Mouse (Mus musculus) MEL (cell line): ENCODE measurements around the gene Lypd6b. TPM values are rescaled to one million over a fixed set of nuclear protein-coding genes. Genes with fewer than 3 reads are reported as not detected.

ENCODE experiments used
- DNase-seq: peaks from one replicate; pipeline ENCODE4 v3.0.0; 2011; ENCODE audit warnings: low read depth, low spot score
- H3K27ac ChIP-seq: 2 replicates; pipeline ENCODE4 v1.5.1; 2012; ENCODE audit warnings: low read depth, mild to moderate bottlenecking, control low read depth, low read length, moderate library complexity; ENCODE audit not compliant: control insufficient read depth
- H3K27me3 ChIP-seq, 2 experiments: fragments of 150-350 bp in 1 of 2; sonication (generic) in 1 of 2; 2 replicates each; pipeline ENCODE4 v1.6.1; 2012; ENCODE audit warnings: low read length in 2 of 2, mild to moderate bottlenecking in 2 of 2, improper control_type of control experiment in 1 of 2, moderate library complexity in 1 of 2; ENCODE audit not compliant: insufficient read depth in 2 of 2, control insufficient read depth in 1 of 2
- H3K36me3 ChIP-seq, 2 experiments: 2 replicates each; pipeline ENCODE4 v1.6.1; 2012 to 2014; ENCODE audit warnings: low read length in 2 of 2, improper control_type of control experiment in 1 of 2, inconsistent platforms in 1 of 2, mild to moderate bottlenecking in 1 of 2; ENCODE audit not compliant: insufficient read depth in 2 of 2, control insufficient read depth in 1 of 2
- H3K4me1 ChIP-seq, 2 experiments: fragments of 150-350 bp in 1 of 2; sonication (generic) in 1 of 2; 2 replicates each; pipeline ENCODE4 v1.6.1; 2012; ENCODE audit warnings: low read length in 2 of 2, improper control_type of control experiment in 1 of 2, mild to moderate bottlenecking in 1 of 2; ENCODE audit not compliant: insufficient read depth in 2 of 2, control insufficient read depth in 1 of 2
- H3K4me3 ChIP-seq, 2 experiments: fragments of 150-350 bp in 1 of 2; sonication (generic) in 1 of 2; 2 replicates each; pipeline ENCODE4 v1.5.1; 2012; ENCODE audit warnings: low read depth in 2 of 2, low read length in 2 of 2, mild to moderate bottlenecking in 2 of 2, moderate library complexity in 2 of 2, control low read depth in 1 of 2, improper control_type of control experiment in 1 of 2; ENCODE audit not compliant: control insufficient read depth in 1 of 2, insufficient read depth in 1 of 2
- H3K79me2 ChIP-seq: 2 replicates; pipeline ENCODE4 v1.6.1; 2012; ENCODE audit warnings: mild to moderate bottlenecking, low read length, moderate library complexity; ENCODE audit not compliant: control insufficient read depth, poor library complexity, insufficient read depth
- H3K9ac ChIP-seq: 2 replicates; pipeline ENCODE4 v1.6.1; 2012; ENCODE audit warnings: low read depth, mild to moderate bottlenecking, control low read depth, low read length, moderate library complexity; ENCODE audit not compliant: control insufficient read depth, poor library complexity, severe bottlenecking
- H3K9me3 ChIP-seq: fragments of 150-350 bp; sonication (generic); replicated peaks from 2 replicates; pipeline ENCODE4 v1.6.1; 2012; ENCODE audit warnings: mild to moderate bottlenecking, low read length, improper control_type of control experiment, moderate library complexity; ENCODE audit not compliant: insufficient read depth
- BHLHE40 ChIP-seq: IDR thresholded peaks from 2 replicates; pipeline ENCODE4 v1.6.1; 2012; ENCODE audit warnings: low read depth, mild to moderate bottlenecking, inconsistent platforms, low read length, improper control_type of control experiment, borderline replicate concordance
- CTCF ChIP-seq, 3 experiments: IDR thresholded peaks in 2 of 3; conservative IDR thresholded peaks in 1 of 3; 2 replicates each; pipeline ENCODE4 v1.5.1; 2011 to 2012; ENCODE audit warnings: low read length in 3 of 3, low read depth in 2 of 3, mild to moderate bottlenecking in 2 of 3, improper control_type of control experiment in 1 of 3, inconsistent platforms in 1 of 3, mixed read lengths in 1 of 3, moderate library complexity in 1 of 3; ENCODE audit not compliant: control insufficient read depth in 1 of 3, insufficient read depth in 1 of 3, poor library complexity in 1 of 3, severe bottlenecking in 1 of 3
- E2F4 ChIP-seq: IDR thresholded peaks from 2 replicates; pipeline ENCODE4 v1.6.1; 2011; ENCODE audit warnings: low read depth, low read length, improper control_type of control experiment, borderline replicate concordance
- ETS1 ChIP-seq: IDR thresholded peaks from 2 replicates; pipeline ENCODE4 v1.6.1; 2012; ENCODE audit warnings: low read depth, mild to moderate bottlenecking, inconsistent platforms, low read length, improper control_type of control experiment, moderate library complexity
- GABPA ChIP-seq: IDR thresholded peaks from 2 replicates; pipeline ENCODE4 v1.6.1; 2012; ENCODE audit warnings: low read depth, mild to moderate bottlenecking, inconsistent platforms, low read length, improper control_type of control experiment, moderate library complexity
- GATA1 ChIP-seq: IDR thresholded peaks from 2 replicates; pipeline ENCODE4 v1.6.1; 2011; ENCODE audit warnings: low read depth, low read length, improper control_type of control experiment
- HCFC1 ChIP-seq: IDR thresholded peaks from 2 replicates; pipeline ENCODE4 v1.6.1; 2012; ENCODE audit warnings: low read depth, mild to moderate bottlenecking, inconsistent platforms, low read length, improper control_type of control experiment, moderate library complexity
- KAT2A ChIP-seq: conservative IDR thresholded peaks from 2 replicates; pipeline ENCODE4 v1.6.1; 2012; ENCODE audit warnings: low read depth, low read length, improper control_type of control experiment, inconsistent platforms
- MAFK ChIP-seq: IDR thresholded peaks from 2 replicates; pipeline ENCODE4 v1.6.1; 2011; ENCODE audit warnings: low read depth, mild to moderate bottlenecking, low read length, improper control_type of control experiment, borderline replicate concordance
- MAX ChIP-seq: IDR thresholded peaks from 2 replicates; pipeline ENCODE4 v1.6.1; 2011; ENCODE audit warnings: low read length, improper control_type of control experiment
- MAZ ChIP-seq: IDR thresholded peaks from 2 replicates; pipeline ENCODE4 v1.6.1; 2012; ENCODE audit warnings: low read depth, mild to moderate bottlenecking, inconsistent platforms, low read length, improper control_type of control experiment
- MXI1 ChIP-seq: IDR thresholded peaks from 2 replicates; pipeline ENCODE4 v1.6.1; 2011; ENCODE audit warnings: mild to moderate bottlenecking, low read depth, low read length, improper control_type of control experiment
- MYB ChIP-seq: IDR thresholded peaks from 2 replicates; pipeline ENCODE4 v1.6.1; 2011; ENCODE audit warnings: mild to moderate bottlenecking, low read depth, low read length, improper control_type of control experiment
- MYC ChIP-seq: IDR thresholded peaks from 2 replicates; pipeline ENCODE4 v1.6.1; 2011; ENCODE audit warnings: low read depth, mild to moderate bottlenecking, low read length, improper control_type of control experiment, moderate library complexity
- POLR2A ChIP-seq, 2 experiments: IDR thresholded peaks; 2 replicates each; pipeline ENCODE4 v1.6.1; 2011 to 2012; ENCODE audit warnings: low read length in 2 of 2, mild to moderate bottlenecking in 2 of 2, control low read depth in 1 of 2, improper control_type of control experiment in 1 of 2, low read depth in 1 of 2, moderate library complexity in 1 of 2; ENCODE audit not compliant: control insufficient read depth in 1 of 2, insufficient read depth in 1 of 2, poor library complexity in 1 of 2
- POLR2AphosphoS5 ChIP-seq: IDR thresholded peaks from 2 replicates; pipeline ENCODE4 v1.6.1; 2012; ENCODE audit warnings: low read depth, borderline replicate concordance, mild to moderate bottlenecking, inconsistent platforms, low read length, moderate library complexity, mixed read lengths
- RAD21 ChIP-seq: IDR thresholded peaks from 2 replicates; pipeline ENCODE4 v1.6.1; 2011; ENCODE audit warnings: mild to moderate bottlenecking, low read depth, low read length, improper control_type of control experiment
- RCOR1 ChIP-seq: IDR thresholded peaks from 2 replicates; pipeline ENCODE4 v1.6.1; 2012; ENCODE audit warnings: low read depth, mild to moderate bottlenecking, inconsistent platforms, low read length, improper control_type of control experiment
- SIN3A ChIP-seq: IDR thresholded peaks from 2 replicates; pipeline ENCODE4 v1.6.1; 2012; ENCODE audit warnings: low read length, improper control_type of control experiment, inconsistent platforms
- TAL1 ChIP-seq: IDR thresholded peaks from 2 replicates; pipeline ENCODE4 v1.6.1; 2012; ENCODE audit warnings: mild to moderate bottlenecking, inconsistent platforms, low read length, moderate library complexity, mixed read lengths
- TBP ChIP-seq: IDR thresholded peaks from 2 replicates; pipeline ENCODE4 v1.8.0; 2011; ENCODE audit warnings: low read depth, low read length, improper control_type of control experiment
- TCF12 ChIP-seq: IDR thresholded peaks from 2 replicates; pipeline ENCODE4 v1.6.1; 2014; ENCODE audit warnings: low read depth, mild to moderate bottlenecking, inconsistent platforms, low read length, improper control_type of control experiment, moderate library complexity
- USF1 ChIP-seq: IDR thresholded peaks from 2 replicates; pipeline ENCODE4 v1.6.1; 2014; ENCODE audit warnings: low read depth, mild to moderate bottlenecking, inconsistent platforms, low read length, improper control_type of control experiment, moderate library complexity
- polyA plus RNA-seq, 2 experiments: library from polyadenylated mRNA; stranded (reverse) in 1 of 2; unstranded in 1 of 2; fragments of >175 nt in 1 of 2; fragments of >200 nt in 1 of 2; gene quantifications; 2 replicates each; pipeline versions ENCODE4 v1.2.1 to v1.2.4; 2012; ENCODE audit warnings: low replicate concordance in 2 of 2, low read depth in 1 of 2; ENCODE audit not compliant: insufficient read length in 2 of 2, insufficient read depth in 1 of 2, missing spikeins in 1 of 2
- total RNA-seq: library from RNA; depleted of rRNA; stranded (reverse); fragments of 300-350 nt; gene quantifications from 2 replicates; pipeline ENCODE4 v1.2.3, GENCODE M21; 2012

Gene Lypd6b
- total and polyA plus RNA-seq, 3 experiments = not detected

DNA sequence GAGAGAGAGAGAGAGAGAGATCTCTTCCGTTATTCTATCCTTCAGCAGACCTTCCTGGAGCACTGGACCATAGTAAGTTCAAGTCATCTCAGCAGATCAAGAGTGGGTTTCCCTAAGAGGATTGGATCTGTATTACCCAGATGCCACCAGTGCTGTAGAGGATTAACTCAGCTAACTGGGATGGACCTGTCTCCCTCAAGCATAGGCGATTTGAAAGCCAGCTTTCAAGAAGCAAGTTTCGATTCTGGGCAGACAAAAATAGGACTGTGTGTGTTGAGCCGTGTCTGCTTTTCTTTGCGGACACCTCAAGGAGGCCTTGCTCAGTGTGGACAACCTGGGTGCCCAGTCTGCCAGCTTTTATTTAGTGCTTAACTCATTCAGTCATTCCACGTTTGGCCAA, 1.6 kb downstream of the Lypd6b start:
- Histone ChIP-seq H3K36me3 (no peaks in the 10 kb centered on the region), H3K9ac (no peak overlapping the region), H3K27me3 (no peaks in the 10 kb centered on the region), H3K79me2 (no peaks in the 10 kb centered on the region), H3K4me1 (no peaks in the 10 kb centered on the region), H3K4me3 (no peak overlapping the region), H3K27ac (no peak overlapping the region), H3K9me3 (no peaks in the 10 kb centered on the region)
- no peak for DNase-seq
- TF ChIP-seq RAD21 = no peak
- no peak for TF ChIP-seq POLR2A (IDR thresholded peaks at IDR 0.05; ENCODE audit: control insufficient read depth in 1 of 2, insufficient read depth in 1 of 2, low read depth in 1 of 2, low read length in 2 of 2, poor library complexity in 1 of 2)
- TF ChIP-seq MAFK = no peak
- TF ChIP-seq TAL1 = no peak
- TF ChIP-seq E2F4 = no peak
- TF ChIP-seq GATA1 = no peak
- TF ChIP-seq MYB = no peak
- no peak for TF ChIP-seq MAX

GRCm38 (mm10) chr2:49789504-49789903, 2.0 kb downstream of the Lypd6b start:
- no peak for DNase-seq
- H3K9me3 ChIP-seq = no peaks in the 10 kb centered on the region
- H3K79me2 ChIP-seq = no peaks in the 10 kb centered on the region
- no peaks in the 10 kb centered on the region for H3K27me3 ChIP-seq
- TF ChIP-seq HCFC1 (no peak), ETS1 (no peak), KAT2A (no peak), GABPA (no peak), USF1 (no peak), MYC (no peak), BHLHE40 (no peak), MAX (no peak), TBP (no peak)
- H3K4me1 ChIP-seq = no peaks in the 10 kb centered on the region
- H3K9ac ChIP-seq = no peak overlapping the region
- H3K4me3 ChIP-seq = no peak overlapping the region
- no peaks in the 10 kb centered on the region for H3K36me3 ChIP-seq
- no peak overlapping the region for H3K27ac ChIP-seq

DNA sequence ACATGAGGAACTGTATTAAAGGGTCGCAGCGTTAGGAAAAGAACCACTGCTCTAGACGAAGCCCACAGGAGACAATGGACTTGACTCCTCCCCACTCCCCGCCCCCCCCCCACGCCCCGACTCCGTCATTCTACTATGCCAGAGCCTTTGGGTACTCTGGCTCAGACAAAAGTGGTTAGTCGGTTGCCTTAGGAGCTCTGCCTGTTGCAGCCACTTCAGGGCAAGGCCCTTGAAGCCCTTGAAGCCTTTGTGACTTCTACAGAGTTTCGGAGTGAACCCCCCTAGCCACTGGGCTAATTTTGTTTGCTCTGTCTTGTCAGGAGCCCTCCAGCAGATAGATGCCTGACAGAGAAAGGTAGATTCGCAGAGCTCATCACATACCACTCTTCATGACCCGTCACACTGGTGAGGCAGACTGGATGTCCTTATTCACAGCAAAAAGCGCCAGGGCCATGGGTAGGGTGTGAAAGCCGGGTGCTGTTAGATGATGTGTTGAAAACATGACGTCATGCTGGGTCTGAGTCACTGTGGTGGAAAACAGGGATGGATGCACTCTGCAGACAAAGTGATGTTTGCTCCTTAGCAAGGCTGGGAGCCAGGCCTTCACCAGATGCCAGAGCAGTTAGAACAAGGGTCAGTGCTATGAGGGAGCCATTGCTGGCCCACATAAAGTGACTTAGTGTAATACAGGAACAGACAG, 10.1 kb downstream of the Lypd6b start:
- no peaks in the 10 kb centered on the region for H3K79me2 ChIP-seq
- no peaks in the 10 kb centered on the region for H3K27me3 ChIP-seq
- no peak overlapping the region for H3K4me3 ChIP-seq
- H3K9ac ChIP-seq = no peak overlapping the region
- TF ChIP-seq SIN3A (no peak), POLR2A (IDR thresholded peaks at IDR 0.05; ENCODE audit: control insufficient read depth in 1 of 2, insufficient read depth in 1 of 2, low read depth in 1 of 2, low read length in 2 of 2, poor library complexity in 1 of 2) (no peak), E2F4 (no peak), MAX (no peak), TCF12 (no peak), MAZ (no peak), MXI1 (no peak), CTCF (IDR thresholded peaks at IDR 0.05 in 2 of 3, conservative IDR thresholded peaks at IDR 0.05 in 1 of 3; ENCODE audit: control insufficient read depth in 1 of 3, insufficient read depth in 1 of 3, low read depth in 2 of 3, low read length in 3 of 3, poor library complexity in 1 of 3, severe bottlenecking in 1 of 3) (no peak), TBP (no peak), MYB (no peak), RCOR1 (no peak), KAT2A (no peak), POLR2AphosphoS5 (no peak)
- H3K9me3 ChIP-seq = no peaks in the 10 kb centered on the region
- DNase-seq = no peak
- no peak overlapping the region for H3K27ac ChIP-seq
- no peaks in the 10 kb centered on the region for H3K4me1 ChIP-seq
- H3K36me3 ChIP-seq = no peaks in the 10 kb centered on the region
